In genomic region chr5:30104841-30105667, GRCm38 (mm10) we compare ENCODE assay signal across 8 mouse cellular contexts. TPM values are rescaled to one million over a fixed set of nuclear protein-coding genes. Genes with fewer than 3 reads are reported as not detected.
DNase-seq lines count a peak whose midpoint lies in the region; ATAC-seq lines count a peak whose summit lies in the region.

Garem2 (plus strand) TSS chr5:30105161.

- peak within 1 kb of the TSS; percentile 70 for H3K4me3 ChIP-seq in hindbrain, embryonic 14.5 days (replicated peaks; ENCODE audit: low read length)
- H3K4me3 ChIP-seq in liver, embryonic 16.5 days (ENCODE audit: low read depth, low read length): peak within 1 kb of the TSS; percentile 44

- H3K4me2 ChIP-seq in hindbrain, embryonic 14.5 days (replicated peaks): peak within 1 kb of the TSS; percentile 97
- peak within 1 kb of the TSS; percentile 49 for H3K4me2 ChIP-seq in liver, embryonic 16.5 days (ENCODE audit: low read depth, low read length)

- no peaks in the 10 kb centered on the region for H3K9me3 ChIP-seq in hindbrain, embryonic 14.5 days (ENCODE audit: control insufficient read depth, low read length)
- H3K9me3 ChIP-seq in liver, embryonic 16.5 days (replicated peaks; ENCODE audit: control insufficient read depth, low read length): no peaks in the 10 kb centered on the region

- peak; percentile 38; the same call in 1 of the 2 replicates for ATAC-seq in hindbrain, embryonic 14.5 days (ENCODE audit: low FRiP score)
- no peak for ATAC-seq in liver, embryonic 16.5 days (ENCODE audit: low read depth)

- under 1% methylated on average over 55 of the region's 65 CpGs for WGBS in hindbrain, embryonic 14.5 days
- WGBS in liver, embryonic 16.5 days (ENCODE audit: insufficient replicate concordance): 1% methylated on average over 54 of the region's 65 CpGs

- no peaks in the 10 kb centered on the region for H3K36me3 ChIP-seq in hindbrain, embryonic 14.5 days (replicated peaks; ENCODE audit: control insufficient read depth, insufficient read depth)
- H3K36me3 ChIP-seq in liver, embryonic 16.5 days (ENCODE audit: control insufficient read depth, insufficient read depth): no peaks in the 10 kb centered on the region

- H3K27ac ChIP-seq in hindbrain, embryonic 14.5 days: peak within 1 kb of the TSS; percentile 84
- H3K27ac ChIP-seq in liver, embryonic 16.5 days (ENCODE audit: low read length): no peak within 1 kb of the TSS

- H3K27me3 ChIP-seq in hindbrain, embryonic 14.5 days (ENCODE audit: control insufficient read depth, insufficient read depth, low read length): no peaks in the 10 kb centered on the region
- peaks cover 64% of the 10 kb centered on the region for H3K27me3 ChIP-seq in liver, embryonic 16.5 days (ENCODE audit: control insufficient read depth, insufficient read depth, low read depth, low read length)

- DNase-seq in frontal cortex, adult 2 months (ENCODE audit: extremely low spot score in 1 of 2, low spot score in 1 of 2): no peak
- DNase-seq in frontal cortex, postnatal 14 days (ENCODE audit: low spot score in 2 of 2): no peak
- peak; percentile 29 for DNase-seq in thymus, postnatal 4 days
- DNase-seq in thymus, postnatal 14 days: no peak
- peak; percentile 52 for DNase-seq in hindbrain, embryonic 14.5 days (ENCODE audit: low spot score)
- DNase-seq in retina, postnatal 1 day: peak; percentile 65
- DNase-seq in urinary bladder, postnatal 36 days (ENCODE audit: low spot score in 2 of 2): no peak

- peak within 1 kb of the TSS; percentile 84 for H3K9ac ChIP-seq in hindbrain, embryonic 14.5 days
- no peak within 1 kb of the TSS for H3K9ac ChIP-seq in liver, embryonic 16.5 days (ENCODE audit: low read depth, low read length)

- peaks cover 28% of the 10 kb centered on the region for H3K4me1 ChIP-seq in hindbrain, embryonic 14.5 days (replicated peaks; ENCODE audit: control insufficient read depth, insufficient read depth, low read length)
- peaks cover 3% of the 10 kb centered on the region for H3K4me1 ChIP-seq in liver, embryonic 16.5 days (ENCODE audit: control insufficient read depth, low read depth, low read length)

RNA-seq across cellular contexts. Expression of gene Garem2, which starts in this region (rescaled TPM):
- 15.0 and 17.5 TPM in 2 replicates for polyA plus RNA-seq in frontal cortex, adult 2 months (2012; rRNA removed)
- 13.4 TPM in 2 replicates for polyA plus RNA-seq in hindbrain, embryonic 14.5 days (2014; fragmentation: Nextera tagmentation; extraction: Ambion mirVana)
- 0.02 TPM in 1 of 2 replicates, not detected in the other for polyA plus RNA-seq in liver, embryonic 16.5 days (2015; fragmentation: Nextera tagmentation; extraction: Ambion mirVana)

Comparison
In these comparisons a context has a peak if more than half of its experiments do, and no peak if none do; other contexts are left out.
1. RNA of gene Garem2 (polyA plus RNA-seq): 15.0 to 17.5 TPM in frontal cortex, adult 2 months and 13.4 TPM in hindbrain, embryonic 14.5 days; 0.02 TPM in liver, embryonic 16.5 days; every median in the first group is over 10 times any median in the second.
2. DNase-seq: peak in thymus, postnatal 4 days (single experiment), hindbrain, embryonic 14.5 days (single experiment) and retina, postnatal 1 day (single experiment); none in frontal cortex, adult 2 months (0 of 2), frontal cortex, postnatal 14 days (0 of 2), thymus, postnatal 14 days (single experiment) and urinary bladder, postnatal 36 days (0 of 2).